Mouse (Mus musculus) embryonic facial prominence, embryonic 15.5 days (tissue): ENCODE data around the gene Top1. TPM values are rescaled to one million over a fixed set of nuclear protein-coding genes. Genes with fewer than 3 reads are reported as not detected.
"Not testable (repeated sequence)": the region's sequence is repeated elsewhere in the genome, so short reads cannot be mapped to it uniquely, and the experiment has no call there.

Source experiments
- ATAC-seq: fragments of 200-750 bp; cut with Nextera tagmentation; 2 replicates; pipeline ENCODE4 v1.8.0; 2017; ENCODE audit warnings: low read depth, moderate TSS enrichment; ENCODE audit not compliant: insufficient number of reproducible peaks, low FRiP score, low TSS enrichment
- H3K27ac ChIP-seq: fragments of 300-500 bp; sonication (generic); replicated peaks from 2 replicates; pipeline ENCODE4 v1.5.1; 2015; ENCODE audit warnings: mild to moderate bottlenecking, inconsistent platforms
- H3K27me3 ChIP-seq: fragments of 300-500 bp; sonication (generic); 2 replicates; pipeline ENCODE4 v1.6.1; 2015; ENCODE audit warnings: inconsistent platforms
- H3K36me3 ChIP-seq: fragments of 300-500 bp; sonication (generic); 2 replicates; pipeline ENCODE4 v1.6.1; 2015; ENCODE audit warnings: mild to moderate bottlenecking, inconsistent platforms
- H3K4me1 ChIP-seq: fragments of 300-500 bp; sonication (generic); 2 replicates; pipeline ENCODE4 v1.6.1; 2015; ENCODE audit warnings: inconsistent platforms
- H3K4me2 ChIP-seq: fragments of 300-500 bp; sonication (generic); replicated peaks from 2 replicates; pipeline ENCODE4 v1.6.1; 2015; ENCODE audit warnings: mild to moderate bottlenecking, inconsistent platforms
- H3K4me3 ChIP-seq: fragments of 300-500 bp; sonication (generic); replicated peaks from 2 replicates; pipeline ENCODE4 v1.5.1; 2015; ENCODE audit warnings: mild to moderate bottlenecking, inconsistent platforms
- H3K9ac ChIP-seq: fragments of 300-500 bp; sonication (generic); 2 replicates; pipeline ENCODE4 v1.6.1; 2015; ENCODE audit warnings: inconsistent platforms
- H3K9me3 ChIP-seq: fragments of 300-500 bp; sonication (generic); replicated peaks from 2 replicates; pipeline ENCODE4 v1.6.1; 2016; ENCODE audit warnings: inconsistent platforms
- WGBS: fragments of 180-500 bp; shearing (Covaris S2); methylation state at CpG from one replicate; pipeline ENCODE4 v1.1.7; 2015; 5-methylcytosine and 5-hydroxymethylcytosine counted together
- polyA plus RNA-seq: library from polyadenylated mRNA; unstranded; fragments of >200 nt; fragmentation: Nextera tagmentation; extraction: Ambion mirVana; gene quantifications from 2 replicates; pipeline ENCODE4 v1.2.1, GENCODE M21; 2015

Gene Top1
- polyA plus RNA-seq, 1 experiment from 2014 or later, result 69.8 TPM

- no peak overlapping the region for H3K27ac ChIP-seq
- no peaks in the 10 kb centered on the region for H3K27me3 ChIP-seq
- peaks cover 15% of the 10 kb centered on the region for H3K36me3 ChIP-seq
- ATAC-seq, result no peak
- no peak overlapping the region for H3K4me3 ChIP-seq
- no peak overlapping the region for H3K4me2 ChIP-seq
- H3K9ac ChIP-seq, result no peak overlapping the region
- H3K9me3 ChIP-seq, result no peaks in the 10 kb centered on the region
- no peaks in the 10 kb centered on the region for H3K4me1 ChIP-seq
Measured at GRCm38 (mm10) chr2:160658811-160659210, 13.1 kb downstream of the Top1 start.

DNA sequence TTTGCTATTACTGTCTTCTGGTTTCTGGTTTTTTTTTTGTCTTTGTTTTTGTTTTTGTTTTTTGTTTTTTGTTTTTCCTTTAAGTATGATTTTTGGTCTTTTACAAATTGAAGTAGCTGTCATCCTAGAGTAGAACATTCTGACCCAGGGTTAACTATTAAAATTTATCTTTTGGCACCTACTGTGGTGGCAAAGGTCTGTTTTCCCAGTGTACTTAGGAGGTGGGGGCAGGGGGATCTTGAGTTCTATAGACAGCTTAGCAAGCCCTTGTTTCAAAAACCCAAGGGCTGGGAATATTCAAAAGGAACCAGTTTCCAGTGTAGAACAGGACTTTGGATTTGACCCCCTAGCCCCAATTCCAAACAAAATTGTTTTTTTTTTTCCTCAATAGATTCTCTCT, 18.7 kb downstream of the Top1 start:
- Histone ChIP-seq H3K4me1 (no peaks in the 10 kb centered on the region), H3K4me2 (no peak overlapping the region), H3K36me3 (peaks cover 4% of the 10 kb centered on the region), H3K27ac (no peak overlapping the region), H3K9ac (no peak overlapping the region), H3K27me3 (no peaks in the 10 kb centered on the region), H3K4me3 (no peak overlapping the region), H3K9me3 (no peaks in the 10 kb centered on the region)
- ATAC-seq, result no peak

- not testable (repeated sequence) for H3K27ac ChIP-seq, ATAC-seq, H3K9me3 ChIP-seq, H3K36me3 ChIP-seq, H3K27me3 ChIP-seq, H3K9ac ChIP-seq, H3K4me3 ChIP-seq, H3K4me2 ChIP-seq, H3K4me1 ChIP-seq
- 97% methylated on average over 2 of the region's 2 CpGs for WGBS
Measured at GRCm38 (mm10) chr2:160664986-160665385, 19.3 kb downstream of the Top1 start.

- no peaks in the 10 kb centered on the region for H3K4me1 ChIP-seq
- WGBS, result 77% methylated on average over 4 of the region's 4 CpGs
- no peak overlapping the region for H3K4me2 ChIP-seq
- H3K27me3 ChIP-seq, result no peaks in the 10 kb centered on the region
- ATAC-seq, result no peak
- no peak overlapping the region for H3K27ac ChIP-seq
- no peaks in the 10 kb centered on the region for H3K9me3 ChIP-seq
- no peak overlapping the region for H3K9ac ChIP-seq
- H3K36me3 ChIP-seq, result peaks cover 9% of the 10 kb centered on the region; the same call in 1 of the 2 replicates
- H3K4me3 ChIP-seq, result no peak overlapping the region
Measured at GRCm38 (mm10) chr2:160667259-160667658, 21.6 kb downstream of the Top1 start.

DNA sequence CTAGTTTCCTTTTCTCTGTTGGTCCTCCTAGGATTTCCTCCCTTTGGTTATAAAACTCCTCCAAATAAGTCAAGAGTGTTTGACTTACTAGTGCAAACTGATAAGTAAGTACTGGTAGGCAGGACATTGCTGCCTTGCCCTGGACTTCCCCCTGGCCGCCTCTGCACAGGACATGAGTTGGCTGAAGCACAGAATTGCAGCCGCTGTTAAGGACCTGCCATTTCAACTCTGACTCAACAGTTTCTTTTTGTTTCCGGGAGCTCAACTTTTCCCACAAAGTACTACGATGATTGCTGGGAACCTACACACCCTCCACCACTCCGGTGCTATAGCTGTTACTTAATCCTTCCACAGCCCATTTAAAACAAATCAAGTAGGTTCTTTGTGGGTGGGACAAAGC, 54.6 kb downstream of the Top1 start:
- Histone ChIP-seq H3K27me3 (no peaks in the 10 kb centered on the region), H3K4me1 (no peaks in the 10 kb centered on the region), H3K27ac (no peak overlapping the region), H3K4me2 (no peak overlapping the region), H3K9ac (no peak overlapping the region), H3K36me3 (peaks cover 43% of the 10 kb centered on the region), H3K4me3 (no peak overlapping the region), H3K9me3 (no peaks in the 10 kb centered on the region)
- no peak for ATAC-seq
- 59% methylated on average over 5 of the region's 5 CpGs for WGBS

DNA sequence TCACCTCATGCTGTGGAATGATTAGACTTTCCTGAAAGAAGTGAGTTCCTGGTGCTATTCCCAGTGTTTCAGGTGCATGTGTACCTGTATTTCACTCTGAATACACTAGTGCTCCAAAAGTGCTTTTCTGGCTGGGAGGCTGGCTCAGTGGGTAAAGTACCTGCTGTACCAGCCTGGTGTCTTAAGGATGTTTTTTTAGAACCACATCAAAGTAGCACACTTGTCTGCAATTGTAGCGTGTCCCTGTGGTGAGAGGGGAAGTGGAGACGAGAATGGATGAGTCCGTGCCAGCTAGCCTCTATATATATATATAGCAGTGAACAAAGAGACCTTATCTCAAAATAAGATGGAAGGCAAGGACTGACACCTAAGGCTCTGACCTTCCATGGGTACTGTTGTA, 55.9 kb downstream of the Top1 start:
- no peaks in the 10 kb centered on the region for H3K4me1 ChIP-seq
- no peak overlapping the region for H3K9ac ChIP-seq
- peaks cover 49% of the 10 kb centered on the region for H3K36me3 ChIP-seq
- no peak for ATAC-seq
- WGBS, result 79% methylated on average over 3 of the region's 3 CpGs
- no peak overlapping the region for H3K4me2 ChIP-seq
- no peaks in the 10 kb centered on the region for H3K9me3 ChIP-seq
- H3K4me3 ChIP-seq, result no peak overlapping the region
- H3K27me3 ChIP-seq, result no peaks in the 10 kb centered on the region
- no peak overlapping the region for H3K27ac ChIP-seq

- no peaks in the 10 kb centered on the region for H3K9me3 ChIP-seq
- no peak overlapping the region for H3K4me2 ChIP-seq
- ATAC-seq, result no peak
- H3K4me1 ChIP-seq, result no peaks in the 10 kb centered on the region
- H3K4me3 ChIP-seq, result no peak overlapping the region
- no peaks in the 10 kb centered on the region for H3K27me3 ChIP-seq
- peaks cover 52% of the 10 kb centered on the region for H3K36me3 ChIP-seq
- no peak overlapping the region for H3K9ac ChIP-seq
- no peak overlapping the region for H3K27ac ChIP-seq
Measured at GRCm38 (mm10) chr2:160702824-160703223, 57.1 kb downstream of the Top1 start.

GRCm38 (mm10) chr2:160707673-160708072, 62.0 kb downstream of the Top1 start:
- no peak overlapping the region for H3K4me2 ChIP-seq
- no peak for ATAC-seq
- peaks cover 58% of the 10 kb centered on the region for H3K36me3 ChIP-seq
- WGBS, result 92% methylated on average over 3 of the region's 3 CpGs
- H3K4me3 ChIP-seq, result no peak overlapping the region
- no peak overlapping the region for H3K27ac ChIP-seq
- H3K9me3 ChIP-seq, result no peaks in the 10 kb centered on the region
- no peak overlapping the region for H3K9ac ChIP-seq
- no peaks in the 10 kb centered on the region for H3K4me1 ChIP-seq
- H3K27me3 ChIP-seq, result no peaks in the 10 kb centered on the region

DNA sequence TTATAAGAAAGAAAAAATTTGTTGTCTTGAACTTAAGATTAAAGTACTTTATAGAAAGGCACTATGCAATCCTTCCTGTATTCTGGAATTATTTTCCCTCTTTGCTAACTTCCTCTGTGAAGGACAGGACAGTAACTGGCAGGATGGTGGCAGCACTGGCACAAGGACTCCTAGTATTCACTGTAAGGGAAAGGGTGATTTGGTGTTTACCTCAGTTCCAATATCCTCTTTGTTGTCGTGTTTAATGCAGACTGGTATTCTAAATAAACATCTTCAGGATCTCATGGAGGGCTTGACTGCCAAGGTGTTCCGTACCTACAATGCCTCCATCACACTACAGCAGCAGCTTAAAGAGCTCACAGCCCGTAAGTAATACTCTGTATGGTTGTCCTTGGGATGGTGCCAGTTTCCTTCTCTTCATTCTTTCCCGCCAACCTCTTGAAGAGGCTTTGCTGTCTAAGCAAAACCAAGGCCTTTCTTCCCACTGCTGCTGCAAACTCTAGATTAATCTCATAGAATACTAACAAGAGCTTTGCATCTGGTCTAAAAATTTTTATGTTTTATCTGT, 69.9 kb downstream of the Top1 start:
- Histone ChIP-seq H3K36me3 (peaks cover 79% of the 10 kb centered on the region), H3K9me3 (no peaks in the 10 kb centered on the region), H3K4me1 (no peaks in the 10 kb centered on the region), H3K4me2 (no peak overlapping the region), H3K27ac (no peak overlapping the region), H3K9ac (no peak overlapping the region), H3K4me3 (no peak overlapping the region), H3K27me3 (no peaks in the 10 kb centered on the region)
- no peak for ATAC-seq
- 80% methylated on average over 4 of the region's 4 CpGs for WGBS

DNA sequence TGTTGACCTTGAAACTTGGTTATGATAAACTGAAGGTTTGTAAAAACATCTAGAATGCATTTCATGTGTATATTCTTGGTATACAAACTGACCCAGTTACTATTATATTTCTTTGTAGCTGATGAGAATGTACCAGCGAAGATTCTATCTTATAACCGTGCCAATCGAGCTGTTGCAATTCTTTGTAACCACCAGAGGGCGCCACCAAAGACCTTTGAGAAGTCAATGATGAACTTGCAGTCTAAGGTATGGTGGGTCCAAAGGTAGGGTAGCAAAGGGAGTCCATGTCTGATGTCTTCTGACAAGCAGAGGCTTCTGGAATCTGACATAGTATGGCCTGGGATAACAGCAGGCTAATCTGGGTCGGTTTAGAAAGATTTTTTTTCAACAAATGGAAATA, 71.6 kb downstream of the Top1 start:
- no peak overlapping the region for H3K4me3 ChIP-seq
- no peak overlapping the region for H3K27ac ChIP-seq
- H3K4me1 ChIP-seq, result no peaks in the 10 kb centered on the region
- no peak overlapping the region for H3K4me2 ChIP-seq
- 70% methylated on average over 5 of the region's 5 CpGs for WGBS
- H3K9me3 ChIP-seq, result no peaks in the 10 kb centered on the region
- peaks cover 76% of the 10 kb centered on the region for H3K36me3 ChIP-seq
- H3K27me3 ChIP-seq, result no peaks in the 10 kb centered on the region
- ATAC-seq, result no peak
- no peak overlapping the region for H3K9ac ChIP-seq

DNA sequence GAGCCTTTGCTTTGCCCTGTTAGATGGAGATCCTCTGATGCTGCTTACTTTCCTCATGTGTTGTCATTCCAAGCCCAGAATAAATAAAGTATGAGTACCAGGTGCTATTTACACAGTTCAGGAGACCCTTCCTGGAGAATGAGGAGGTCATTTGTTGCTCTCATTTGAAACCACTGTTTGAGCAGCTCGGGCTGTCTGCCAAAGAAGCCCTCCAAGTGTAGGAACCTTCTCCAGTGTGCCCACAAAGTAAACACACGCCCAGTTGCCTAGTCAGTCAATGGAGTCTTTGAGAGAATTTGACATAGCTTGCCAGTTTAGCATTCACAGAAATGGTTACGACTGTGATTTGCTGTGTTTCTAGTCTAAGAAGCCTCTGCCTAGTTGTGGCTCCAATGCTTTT, 73.1 kb downstream of the Top1 start:
- no peak for ATAC-seq
- no peak overlapping the region for H3K4me2 ChIP-seq
- H3K27ac ChIP-seq, result no peak overlapping the region
- no peaks in the 10 kb centered on the region for H3K27me3 ChIP-seq
- no peak overlapping the region for H3K9ac ChIP-seq
- H3K4me1 ChIP-seq, result no peaks in the 10 kb centered on the region
- H3K36me3 ChIP-seq, result peaks cover 80% of the 10 kb centered on the region
- 78% methylated on average over 3 of the region's 3 CpGs for WGBS
- no peaks in the 10 kb centered on the region for H3K9me3 ChIP-seq
- no peak overlapping the region for H3K4me3 ChIP-seq

DNA sequence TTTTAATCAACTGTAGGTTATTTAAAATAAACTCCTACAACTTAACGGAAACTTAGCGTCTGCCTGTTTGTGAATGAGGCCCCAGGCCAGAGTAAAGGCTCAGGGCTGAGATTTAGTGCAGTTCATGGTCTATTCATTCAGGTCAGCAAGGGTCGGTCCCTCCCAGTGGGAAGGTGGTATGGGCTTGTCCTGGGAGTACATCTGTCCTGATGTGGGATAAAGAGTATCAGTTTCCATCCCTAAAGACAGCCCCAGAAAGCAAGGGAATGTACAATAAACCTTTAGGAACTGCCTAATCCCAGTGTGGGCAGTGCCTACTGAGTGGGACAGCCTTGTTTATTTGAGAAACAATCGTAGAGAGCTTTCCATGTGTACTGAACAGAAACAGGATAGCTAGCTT, 77.0 kb downstream of the Top1 start:
- Histone ChIP-seq H3K4me3 (no peak overlapping the region), H3K27me3 (no peaks in the 10 kb centered on the region), H3K36me3 (peaks cover 61% of the 10 kb centered on the region), H3K9ac (no peak overlapping the region), H3K4me2 (no peak overlapping the region), H3K27ac (no peak overlapping the region), H3K4me1 (no peaks in the 10 kb centered on the region), H3K9me3 (no peaks in the 10 kb centered on the region)
- WGBS, result 77% methylated on average over 4 of the region's 4 CpGs
- no peak for ATAC-seq
